Mouse (Mus musculus): ENCODE measurements at regions not wholly inside any gene's neighbourhood (a gene's known extent, or its start where the extent isn't known, plus 50 kb on each side); places are given as distances from the start of the nearest gene placed in this dataset.
A peak's percentile ranks its signal among the peaks of the same experiment; 100 is the strongest.

- no peak for DNase-seq (ENCODE audit: low read depth in 1 of 2, low spot score in 2 of 2)
These were observed 278.2 kb downstream of the Kcnrg start for GRCm38 (mm10) chr14:61885241-61886015.

GRCm38 (mm10) chr14:61889626-61890025, 282.4 kb downstream of the Kcnrg start:
- DNase-seq (ENCODE audit: low read depth in 1 of 2, low spot score in 2 of 2), result no peak

DNA sequence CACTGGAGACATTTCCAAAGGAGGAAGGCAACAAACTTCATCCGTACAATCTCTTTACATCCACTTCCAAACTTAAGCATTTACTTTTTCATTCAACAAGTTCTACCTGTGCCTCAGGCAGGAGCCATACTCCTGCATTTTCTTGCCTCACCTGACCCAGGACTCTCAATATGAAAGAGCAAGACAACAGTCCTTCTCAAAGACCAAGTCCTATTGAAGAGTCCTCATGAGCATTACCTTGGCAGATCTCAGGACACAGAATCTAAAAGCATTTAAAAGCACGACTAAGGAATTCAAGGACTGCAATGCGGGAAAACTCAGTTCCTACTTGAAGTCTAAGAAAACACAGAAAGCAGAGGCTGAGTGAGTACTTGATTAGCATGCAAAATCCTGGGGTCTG, 286.5 kb downstream of the Kcnrg start:
- no peak for DNase-seq (ENCODE audit: low read depth in 1 of 2, low spot score in 2 of 2)

DNA sequence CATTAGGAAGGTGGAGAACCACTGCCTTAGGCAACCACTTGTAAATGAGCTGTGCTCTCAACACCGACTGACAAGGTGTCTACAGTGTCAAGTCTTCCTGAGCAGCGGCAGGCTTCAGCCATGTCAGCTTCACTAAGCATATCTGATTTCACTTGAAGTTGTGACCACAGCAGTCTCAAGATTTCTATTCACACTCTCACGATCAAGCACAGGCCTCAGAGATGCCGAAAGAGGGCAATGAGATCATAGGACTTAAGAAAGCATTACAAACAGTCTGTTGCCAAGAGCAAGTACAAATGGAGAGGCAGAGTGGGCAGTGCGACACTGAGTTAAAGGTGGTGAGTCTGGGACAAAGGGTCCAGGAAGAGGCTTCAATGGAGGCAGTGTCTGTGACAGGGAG, 289.6 kb downstream of the Kcnrg start:
- no peak for DNase-seq (ENCODE audit: low read depth in 1 of 2, low spot score in 2 of 2)

- DNase-seq (ENCODE audit: low read depth in 1 of 2, low spot score in 2 of 2), result no peak
These were observed 291.4 kb downstream of the Kcnrg start for GRCm38 (mm10) chr14:61898664-61899063.

DNA sequence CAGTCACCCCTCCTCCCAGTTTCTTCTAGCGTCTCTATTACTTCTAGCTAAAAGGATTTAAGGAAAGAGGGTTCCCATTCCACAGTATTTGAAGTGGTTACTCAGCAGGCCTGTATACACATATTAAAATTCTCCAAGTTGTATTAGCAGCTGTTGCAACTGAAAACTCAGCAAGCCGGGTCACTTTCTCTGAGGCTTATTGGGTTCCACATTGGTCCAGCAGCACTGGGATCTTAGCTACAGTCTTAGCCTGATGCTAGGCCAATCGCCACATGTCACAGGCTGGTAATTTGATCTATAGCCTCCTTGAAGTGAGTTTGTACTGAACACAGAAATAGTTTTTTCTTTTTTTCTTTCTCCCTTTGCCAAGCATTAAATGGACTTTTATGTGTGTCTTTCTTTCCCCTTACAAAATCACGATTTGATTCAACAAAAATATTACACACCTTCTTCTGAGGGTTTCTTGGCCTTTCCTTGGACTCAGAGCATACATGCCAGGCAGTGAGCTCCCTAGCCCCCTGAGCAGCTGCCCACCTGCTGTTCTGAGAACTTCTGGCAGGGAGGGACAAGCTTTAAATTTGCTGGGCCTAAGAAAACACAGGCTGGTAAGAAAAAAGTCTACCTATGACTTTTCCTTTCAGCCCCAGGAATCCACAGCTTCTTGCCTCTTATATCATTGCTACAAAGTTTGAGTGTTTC, 297.3 kb downstream of the Kcnrg start:
- DNase-seq (ENCODE audit: low read depth in 1 of 2, low spot score in 2 of 2), result no peak

DNA sequence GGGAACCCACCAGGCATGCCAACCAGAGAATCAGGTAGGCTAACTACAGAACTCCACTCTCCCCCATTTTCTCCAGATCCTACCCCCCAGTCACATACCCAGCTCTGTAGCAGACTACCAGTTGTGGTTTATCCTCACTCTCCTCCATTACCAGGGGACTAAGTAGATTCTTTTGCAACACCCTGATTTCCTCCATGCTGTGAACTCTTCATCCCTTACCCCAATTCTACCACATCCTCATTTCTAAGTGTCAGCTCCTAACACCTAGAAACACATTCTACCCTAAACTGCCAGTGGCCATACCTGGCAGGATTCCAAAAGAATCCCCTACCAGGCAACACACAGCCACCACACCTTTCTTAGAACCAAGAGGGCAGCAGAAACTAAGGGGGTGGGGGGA, 310.9 kb downstream of the Kcnrg start:
- DNase-seq (ENCODE audit: low read depth in 1 of 2, low spot score in 2 of 2), result peak in 1 of 2 experiments; percentile 10

DNA sequence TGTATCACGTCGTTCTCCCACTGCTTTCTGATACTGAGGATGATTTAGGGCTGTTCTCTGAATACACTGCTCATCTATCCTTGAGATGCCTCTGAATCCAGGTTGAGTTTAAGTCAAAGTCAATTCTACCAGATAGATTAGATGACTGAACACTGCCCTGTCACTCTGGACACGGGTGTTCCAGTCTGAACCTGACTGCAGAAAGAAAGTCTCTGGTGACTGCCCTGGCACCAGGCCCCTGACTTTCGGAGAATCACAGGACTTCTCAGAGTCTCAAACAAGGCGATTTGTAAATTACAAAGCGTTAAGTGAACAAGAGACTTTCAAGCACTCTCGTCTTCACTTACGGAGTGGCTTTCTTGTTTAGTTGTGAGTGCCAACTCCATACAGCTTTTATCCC, 324.6 kb downstream of the Kcnrg start:
- DNase-seq (ENCODE audit: low read depth in 1 of 2, low spot score in 2 of 2), result no peak

GRCm38 (mm10) chr14:61941682-61942081, 334.4 kb downstream of the Kcnrg start:
- DNase-seq (ENCODE audit: low read depth in 1 of 2, low spot score in 2 of 2), result no peak

GRCm38 (mm10) chr14:61945659-61946058, 338.4 kb downstream of the Kcnrg start:
- no peak for DNase-seq (ENCODE audit: low read depth in 1 of 2, low spot score in 2 of 2)

GRCm38 (mm10) chr14:61949446-61949845, 342.2 kb downstream of the Kcnrg start:
- DNase-seq (ENCODE audit: low read depth in 1 of 2, low spot score in 2 of 2), result no peak

- DNase-seq (ENCODE audit: low read depth in 1 of 2, low spot score in 2 of 2), result no peak
These were observed 342.4 kb upstream of the Rnaseh2b start for GRCm38 (mm10) chr14:61950004-61950403.

DNA sequence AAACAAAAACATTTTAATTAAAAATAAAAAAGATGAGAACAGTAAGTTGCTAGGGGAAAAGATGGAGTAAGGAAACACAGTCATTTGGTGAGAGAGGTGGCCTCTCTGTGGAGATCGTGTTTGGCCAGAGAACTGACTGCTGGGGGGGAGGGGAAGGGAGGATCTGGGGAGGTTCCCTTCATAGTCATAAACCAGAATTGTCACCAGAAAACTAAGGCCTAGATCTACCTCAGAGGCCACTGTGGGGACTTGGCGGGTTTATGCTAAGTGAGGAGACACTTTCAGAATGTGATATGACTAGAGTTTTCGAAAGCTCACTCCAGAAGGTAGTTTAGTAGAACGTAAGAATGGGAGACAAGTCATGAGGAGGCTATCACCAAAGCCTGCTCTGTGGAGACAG, 339.4 kb upstream of the Rnaseh2b start:
- no peak for DNase-seq (ENCODE audit: low read depth in 1 of 2, low spot score in 2 of 2)

- no peak for DNase-seq (ENCODE audit: low read depth in 1 of 2, low spot score in 2 of 2)
These were observed 337.0 kb upstream of the Rnaseh2b start for GRCm38 (mm10) chr14:61955416-61955815.

DNA sequence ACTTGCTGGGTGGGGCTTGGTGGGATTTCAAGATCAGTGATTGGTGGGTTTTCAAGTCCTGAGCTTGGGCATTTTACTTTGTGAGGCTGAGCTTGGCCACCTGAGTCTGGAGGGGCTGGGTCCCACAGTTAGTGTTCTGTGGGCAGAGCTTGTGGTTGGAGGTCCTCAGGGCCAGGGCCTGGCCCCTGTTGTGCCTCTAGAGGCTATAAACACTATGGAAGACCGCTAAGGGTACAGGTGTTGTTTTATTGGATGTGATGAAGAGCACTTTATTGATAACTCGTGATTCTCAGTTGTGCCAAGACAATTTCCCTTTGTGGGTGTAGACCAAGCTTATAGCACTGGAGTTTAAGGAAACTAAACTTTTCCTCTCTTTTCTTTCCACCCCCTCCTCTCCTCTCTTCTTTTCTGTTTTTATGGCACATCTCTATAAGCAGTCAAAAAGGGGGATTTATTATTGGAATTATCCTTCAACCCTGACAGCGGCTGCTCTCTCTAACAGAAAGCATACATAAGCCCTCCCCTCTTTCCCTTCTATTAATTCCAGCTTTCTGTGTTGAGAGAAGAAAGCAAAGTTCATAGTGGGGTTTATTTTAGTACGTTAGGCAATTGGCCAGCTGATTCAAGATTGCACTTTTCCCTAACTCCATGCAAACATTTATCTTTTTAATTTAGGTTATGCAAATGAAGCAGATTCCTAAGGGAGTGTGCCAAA, 332.0 kb upstream of the Rnaseh2b start:
- no peak for DNase-seq (ENCODE audit: low read depth in 1 of 2, low spot score in 2 of 2)

DNA sequence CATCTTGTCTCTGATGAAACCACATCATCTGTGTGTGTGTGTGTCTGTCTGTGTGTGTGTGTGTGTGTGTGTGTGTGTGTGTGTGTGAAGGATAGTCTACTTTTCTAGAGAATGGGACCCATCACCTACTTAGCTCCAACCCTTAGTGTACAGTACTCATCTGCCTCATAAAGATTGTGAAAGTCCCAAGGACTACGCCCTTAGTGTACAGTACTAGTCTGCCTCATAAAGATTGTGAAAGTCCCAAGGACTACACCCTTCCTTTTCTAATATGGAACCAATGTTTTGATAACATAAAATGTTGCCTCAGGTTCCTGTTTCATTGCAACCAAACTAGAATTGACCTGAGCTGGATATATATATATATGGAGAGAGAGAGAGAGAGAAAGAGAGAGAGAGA, 323.9 kb upstream of the Rnaseh2b start:
- DNase-seq (ENCODE audit: low read depth in 1 of 2, low spot score in 2 of 2), result peak in 1 of 2 experiments; percentile 40

DNA sequence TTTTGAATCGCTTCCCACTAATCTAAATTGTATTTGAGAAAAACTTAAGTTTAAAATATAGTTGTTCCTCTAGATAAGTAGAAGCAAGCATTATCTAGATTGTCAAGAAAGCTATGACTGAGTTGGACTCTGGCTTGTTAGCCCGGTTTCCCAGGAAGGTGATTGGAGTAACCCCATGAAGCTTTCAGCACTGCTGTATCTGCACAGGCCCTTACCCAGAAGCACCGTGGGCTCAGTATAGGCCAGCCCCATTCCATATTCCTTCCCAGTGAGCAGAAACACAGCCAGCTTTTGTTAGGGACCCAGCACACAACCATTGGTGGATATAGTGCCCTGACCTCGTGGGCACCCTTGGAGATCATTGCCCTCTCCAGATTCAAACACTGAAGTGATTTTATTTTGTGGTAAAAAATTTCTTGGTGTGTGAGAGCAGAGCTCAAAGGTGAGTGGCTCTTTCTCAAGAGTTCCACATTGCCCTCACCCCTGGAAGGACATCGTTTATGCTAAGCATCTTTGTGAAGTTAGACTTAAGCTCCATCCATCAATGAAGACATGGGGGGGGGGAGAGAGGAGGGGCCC, 323.3 kb upstream of the Rnaseh2b start:
- no peak for DNase-seq (ENCODE audit: low read depth in 1 of 2, low spot score in 2 of 2)

- no peak for DNase-seq (ENCODE audit: low read depth in 1 of 2, low spot score in 2 of 2)
These were observed 321.8 kb upstream of the Rnaseh2b start for GRCm38 (mm10) chr14:61970591-61970990.

- DNase-seq (ENCODE audit: low read depth in 1 of 2, low spot score in 2 of 2), result peak; percentile 66 to 71
These were observed 321.0 kb upstream of the Rnaseh2b start for GRCm38 (mm10) chr14:61971100-61972088.

DNA sequence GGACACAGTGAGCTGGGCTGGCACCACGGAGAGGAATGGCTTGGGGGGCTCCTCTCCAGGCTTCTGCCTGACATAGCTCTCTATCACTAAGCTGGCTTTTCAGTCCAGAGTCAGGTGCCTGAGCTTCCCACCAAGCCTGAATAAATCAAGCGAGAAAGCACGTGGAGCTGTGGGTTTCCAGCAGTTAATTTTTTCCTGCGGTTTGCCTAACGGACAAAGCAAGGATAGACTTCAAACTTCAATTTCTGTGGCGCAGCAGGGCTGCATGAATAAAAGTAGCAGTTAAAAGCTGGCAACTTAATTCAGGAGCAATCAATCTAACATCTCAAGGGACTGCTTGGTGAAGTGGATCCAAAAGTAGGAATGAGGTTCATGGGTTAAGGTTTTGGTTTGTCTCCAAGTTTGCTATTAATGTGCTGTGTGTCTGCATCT, 317.1 kb upstream of the Rnaseh2b start:
- no peak for DNase-seq (ENCODE audit: low read depth in 1 of 2, low spot score in 2 of 2)

All from monocyte, adult 2 months (primary cell).